In the genomic region with DNA sequence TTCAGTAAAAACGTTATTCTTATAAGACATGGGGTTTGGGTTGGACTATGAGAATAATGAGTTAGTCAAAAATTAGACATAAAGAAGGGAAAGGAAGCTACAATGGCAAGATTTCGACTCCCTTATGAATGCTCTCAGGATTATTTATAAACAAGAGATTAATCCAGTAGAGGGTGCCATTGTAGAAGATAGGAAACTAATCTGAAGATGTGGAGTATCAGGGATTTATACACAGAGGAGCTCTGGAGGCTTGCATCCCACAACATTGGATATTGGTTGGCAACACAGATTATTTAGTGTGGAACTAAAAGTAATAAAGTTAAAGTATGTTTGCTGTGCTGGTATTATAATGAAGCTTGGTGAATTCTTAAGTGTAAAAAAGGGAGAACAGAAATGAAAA, we compare ENCODE assay signal across 20 mouse cellular contexts.
DNase-seq lines count a peak whose midpoint lies in the region; ATAC-seq and TF ChIP-seq lines count a peak whose summit lies in the region.
"Had no signal": no experiment of that assay in that cellular context is flagged by ENCODE, and none has a peak within 500 bp of the region (broad histone marks: within the 10 kb centered on the region; RNA-seq: fewer than 3 reads in every experiment).

No protein-coding gene starts in this region.

- peak; percentile 79 for TF ChIP-seq CTCF in layer of hippocampus, adult 2 months (conservative IDR thresholded peaks at IDR 0.05)

- ATAC-seq in forebrain, embryonic 14.5 days: no peak
- ATAC-seq: Patski had no signal

- H3K9me3 ChIP-seq in forebrain, embryonic 14.5 days (replicated peaks; ENCODE audit: control insufficient read depth, low read length): no peaks in the 10 kb centered on the region
- no peaks in the 10 kb centered on the region for H3K9me3 ChIP-seq in forebrain, embryonic 10.5 days
- H3K9me3 ChIP-seq: heart, embryonic 12.5 days; hindbrain, embryonic 15.5 days; limb, embryonic 13.5 days; liver, embryonic 13.5 days; lung, embryonic 15.5 days; midbrain, embryonic 10.5 days; neural tube, embryonic 13.5 days had no signal

- WGBS in forebrain, embryonic 14.5 days: 61% methylated on average over 2 of the region's 2 CpGs
- 58% methylated on average over 2 of the region's 2 CpGs for WGBS in forebrain, embryonic 10.5 days

- no peaks in the 10 kb centered on the region for H3K27me3 ChIP-seq in forebrain, embryonic 14.5 days (replicated peaks; ENCODE audit: control insufficient read depth, insufficient read depth, low read length)
- H3K27me3 ChIP-seq in forebrain, embryonic 10.5 days (ENCODE audit: poor library complexity, severe bottlenecking): no peaks in the 10 kb centered on the region
- H3K27me3 ChIP-seq: heart, embryonic 12.5 days; hindbrain, embryonic 15.5 days; limb, embryonic 13.5 days; liver, embryonic 13.5 days; lung, embryonic 15.5 days; neural tube, embryonic 13.5 days; Patski had no signal

- no peaks in the 10 kb centered on the region for H3K36me3 ChIP-seq in forebrain, embryonic 14.5 days (ENCODE audit: control insufficient read depth, insufficient read depth, low read length)
- no peaks in the 10 kb centered on the region for H3K36me3 ChIP-seq in forebrain, embryonic 10.5 days (replicated peaks)
- H3K36me3 ChIP-seq: heart, embryonic 12.5 days; hindbrain, embryonic 15.5 days; limb, embryonic 13.5 days; liver, embryonic 13.5 days; lung, embryonic 15.5 days; midbrain, embryonic 10.5 days; neural tube, embryonic 13.5 days had no signal

- H3K4me1 ChIP-seq in forebrain, embryonic 14.5 days (ENCODE audit: control insufficient read depth, insufficient read depth, low read length): peaks cover 5% of the 10 kb centered on the region; the same call in 1 of the 2 replicates
- no peaks in the 10 kb centered on the region for H3K4me1 ChIP-seq in forebrain, embryonic 10.5 days
- H3K4me1 ChIP-seq: heart, embryonic 12.5 days; hindbrain, embryonic 15.5 days; limb, embryonic 13.5 days; liver, embryonic 13.5 days; lung, embryonic 15.5 days; midbrain, embryonic 10.5 days; neural tube, embryonic 13.5 days had no signal

- no peak overlapping the region for H3K27ac ChIP-seq in forebrain, embryonic 14.5 days (ENCODE audit: low read depth, low read length)
- no peak overlapping the region for H3K27ac ChIP-seq in forebrain, embryonic 10.5 days
- H3K27ac ChIP-seq in layer of hippocampus, adult 2 months: no peak overlapping the region
- H3K27ac ChIP-seq: hindbrain, embryonic 15.5 days; limb, embryonic 13.5 days; liver, embryonic 13.5 days; lung, embryonic 15.5 days; macrophage; midbrain, embryonic 10.5 days; neural tube, embryonic 13.5 days had no signal

- no peak overlapping the region for H3K4me2 ChIP-seq in forebrain, embryonic 14.5 days (ENCODE audit: low read length)
- H3K4me2 ChIP-seq: heart, embryonic 12.5 days; hindbrain, embryonic 15.5 days; limb, embryonic 13.5 days; liver, embryonic 13.5 days; lung, embryonic 15.5 days; neural tube, embryonic 13.5 days had no signal

- H3K9ac ChIP-seq in forebrain, embryonic 14.5 days (ENCODE audit: low read length): no peak overlapping the region
- H3K9ac ChIP-seq: heart, embryonic 12.5 days; hindbrain, embryonic 15.5 days; limb, embryonic 13.5 days; liver, embryonic 13.5 days; lung, embryonic 15.5 days; neural tube, embryonic 13.5 days had no signal

- no peak overlapping the region for H3K4me3 ChIP-seq in forebrain, embryonic 14.5 days (ENCODE audit: low read depth, low read length)
- no peak overlapping the region for H3K4me3 ChIP-seq in forebrain, embryonic 10.5 days
- H3K4me3 ChIP-seq in layer of hippocampus, adult 2 months: no peak overlapping the region
- H3K4me3 ChIP-seq: heart, embryonic 12.5 days; hindbrain, embryonic 15.5 days; limb, embryonic 13.5 days; liver, embryonic 13.5 days; lung, embryonic 15.5 days; midbrain, embryonic 10.5 days; neural tube, embryonic 13.5 days had no signal

- DNase-seq in forebrain, embryonic 14.5 days (ENCODE audit: low spot score): peak; percentile 62
- DNase-seq in forebrain, embryonic 10.5 days (ENCODE audit: extremely low spot score, low spot score): no peak
- DNase-seq in layer of hippocampus, adult 2 months (ENCODE audit: low spot score in 2 of 2): peak in 1 of 2 experiments; percentile 37
- DNase-seq in layer of hippocampus, postnatal 10 days (ENCODE audit: low spot score in 2 of 2): no peak
- DNase-seq in 416B (ENCODE audit: low read depth): peak; percentile 25
- DNase-seq in brain, adult 2 months (ENCODE audit: low read depth, low spot score): peak; percentile 41
- no peak for DNase-seq in urinary bladder, postnatal 4 days (ENCODE audit: low spot score in 2 of 2)
- no peak for DNase-seq in spleen, postnatal 4 days (ENCODE audit: low spot score in 2 of 2)
- DNase-seq: adrenal gland, adult 8-10 months; heart, postnatal 14 days; kidney, adult 11 months; liver, embryonic 13.5 days had no signal

Comparison
In these comparisons a context has a peak if more than half of its experiments do, and no peak if none do; other contexts are left out.
1. DNase-seq: peak in forebrain, embryonic 14.5 days (single experiment), 416B (single experiment) and brain, adult 2 months (single experiment); none in forebrain, embryonic 10.5 days (single experiment), layer of hippocampus, postnatal 10 days (0 of 2), urinary bladder, postnatal 4 days (0 of 2) and spleen, postnatal 4 days (0 of 2).